Mouse (Mus musculus): ENCODE measurements around the gene Spsb4. TPM values are rescaled to one million over a fixed set of nuclear protein-coding genes. Genes with fewer than 3 reads are reported as not detected.

The Spsb4 gene
- polyA plus RNA-seq, 1 experiment: 0.05 TPM

- TF ChIP-seq POLR2A (IDR thresholded peaks at IDR 0.05; ENCODE audit: low read depth, low read length) (no peak), CTCF (IDR thresholded peaks at IDR 0.05; ENCODE audit: extremely low read depth, insufficient read depth, insufficient read length, insufficient replicate concordance) (no peak)
- H3K36me3 ChIP-seq (ENCODE audit: control insufficient read depth, insufficient read depth, low read length): no peaks in the 10 kb centered on the region
- H3K4me3 ChIP-seq (ENCODE audit: extremely low read depth, insufficient read depth, insufficient read length): peak overlapping the region; percentile 41; the same call in 1 of the 2 replicates
- H3K27me3 ChIP-seq (ENCODE audit: control insufficient read depth, insufficient read depth, low read length): peaks cover 19% of the 10 kb centered on the region
- DNase-seq (ENCODE audit: low read depth in 1 of 2, low spot score in 2 of 2): no peak
- peaks cover 4% of the 10 kb centered on the region for H3K4me1 ChIP-seq (ENCODE audit: control insufficient read depth, insufficient read depth, insufficient read length)
- WGBS: under 1% methylated on average over 62 of the region's 62 CpGs
- no peak overlapping the region for H3K27ac ChIP-seq (ENCODE audit: insufficient read depth, low read length)
Measured at GRCm38 (mm10) chr9:97017811-97018641, 617 bp downstream of the Spsb4 start.

- Histone ChIP-seq H3K27me3 (ENCODE audit: control insufficient read depth, insufficient read depth, low read length) (peaks cover 19% of the 10 kb centered on the region), H3K27ac (ENCODE audit: insufficient read depth, low read length) (no peak overlapping the region), H3K36me3 (ENCODE audit: control insufficient read depth, insufficient read depth, low read length) (no peaks in the 10 kb centered on the region), H3K4me1 (ENCODE audit: control insufficient read depth, insufficient read depth, insufficient read length) (peaks cover 4% of the 10 kb centered on the region), H3K4me3 (ENCODE audit: extremely low read depth, insufficient read depth, insufficient read length) (no peak overlapping the region)
- DNase-seq (ENCODE audit: low read depth in 1 of 2, low spot score in 2 of 2): no peak
- WGBS: 7% methylated on average over 34 of the region's 34 CpGs
- TF ChIP-seq POLR2A (IDR thresholded peaks at IDR 0.05; ENCODE audit: low read depth, low read length) (no peak), CTCF (IDR thresholded peaks at IDR 0.05; ENCODE audit: extremely low read depth, insufficient read depth, insufficient read length, insufficient replicate concordance) (no peak)
Measured at GRCm38 (mm10) chr9:97017121-97017810, 1.4 kb downstream of the Spsb4 start.

GRCm38 (mm10) chr9:97015751-97016150 is 2.9 kb downstream of the Spsb4 start:
- Histone ChIP-seq H3K4me1 (ENCODE audit: control insufficient read depth, insufficient read depth, insufficient read length) (peaks cover 4% of the 10 kb centered on the region), H3K36me3 (ENCODE audit: control insufficient read depth, insufficient read depth, low read length) (no peaks in the 10 kb centered on the region), H3K27me3 (ENCODE audit: control insufficient read depth, insufficient read depth, low read length) (peaks cover 19% of the 10 kb centered on the region), H3K4me3 (ENCODE audit: extremely low read depth, insufficient read depth, insufficient read length) (no peak overlapping the region), H3K27ac (ENCODE audit: insufficient read depth, low read length) (no peak overlapping the region)
- no peak for TF ChIP-seq CTCF (IDR thresholded peaks at IDR 0.05; ENCODE audit: extremely low read depth, insufficient read depth, insufficient read length, insufficient replicate concordance)
- no peak for TF ChIP-seq POLR2A (IDR thresholded peaks at IDR 0.05; ENCODE audit: low read depth, low read length)
- no peak for DNase-seq (ENCODE audit: low read depth in 1 of 2, low spot score in 2 of 2)
- WGBS: 86% methylated on average over 6 of the region's 6 CpGs

- WGBS: 80% methylated on average over 9 of the region's 9 CpGs
- Histone ChIP-seq H3K27ac (ENCODE audit: insufficient read depth, low read length) (no peak overlapping the region), H3K36me3 (ENCODE audit: control insufficient read depth, insufficient read depth, low read length) (no peaks in the 10 kb centered on the region), H3K4me1 (ENCODE audit: control insufficient read depth, insufficient read depth, insufficient read length) (peaks cover 4% of the 10 kb centered on the region), H3K4me3 (ENCODE audit: extremely low read depth, insufficient read depth, insufficient read length) (no peak overlapping the region), H3K27me3 (ENCODE audit: control insufficient read depth, insufficient read depth, low read length) (peaks cover 16% of the 10 kb centered on the region)
- DNase-seq (ENCODE audit: low read depth in 1 of 2, low spot score in 2 of 2): no peak
- TF ChIP-seq POLR2A (IDR thresholded peaks at IDR 0.05; ENCODE audit: low read depth, low read length): no peak
- no peak for TF ChIP-seq CTCF (IDR thresholded peaks at IDR 0.05; ENCODE audit: extremely low read depth, insufficient read depth, insufficient read length, insufficient replicate concordance)
Measured at GRCm38 (mm10) chr9:97013698-97014097, 4.9 kb downstream of the Spsb4 start.

- WGBS: 80% methylated on average over 6 of the region's 6 CpGs
- no peak overlapping the region for H3K27ac ChIP-seq (ENCODE audit: insufficient read depth, low read length)
- H3K4me3 ChIP-seq (ENCODE audit: extremely low read depth, insufficient read depth, insufficient read length): no peak overlapping the region
- H3K36me3 ChIP-seq (ENCODE audit: control insufficient read depth, insufficient read depth, low read length): no peaks in the 10 kb centered on the region
- no peaks in the 10 kb centered on the region; the same call in none of the 2 replicates for H3K4me1 ChIP-seq (ENCODE audit: control insufficient read depth, insufficient read depth, insufficient read length)
- TF ChIP-seq CTCF (IDR thresholded peaks at IDR 0.05; ENCODE audit: extremely low read depth, insufficient read depth, insufficient read length, insufficient replicate concordance) (no peak), POLR2A (IDR thresholded peaks at IDR 0.05; ENCODE audit: low read depth, low read length) (no peak)
- H3K27me3 ChIP-seq (ENCODE audit: control insufficient read depth, insufficient read depth, low read length): peaks cover 11% of the 10 kb centered on the region
- DNase-seq (ENCODE audit: low read depth in 1 of 2, low spot score in 2 of 2): no peak
Measured at GRCm38 (mm10) chr9:97013153-97013552, 5.5 kb downstream of the Spsb4 start.

- Histone ChIP-seq H3K36me3 (ENCODE audit: control insufficient read depth, insufficient read depth, low read length) (no peaks in the 10 kb centered on the region), H3K27ac (ENCODE audit: insufficient read depth, low read length) (no peak overlapping the region), H3K27me3 (ENCODE audit: control insufficient read depth, insufficient read depth, low read length) (no peaks in the 10 kb centered on the region), H3K4me1 (ENCODE audit: control insufficient read depth, insufficient read depth, insufficient read length) (no peaks in the 10 kb centered on the region), H3K4me3 (ENCODE audit: extremely low read depth, insufficient read depth, insufficient read length) (no peak overlapping the region)
- no peak for TF ChIP-seq CTCF (IDR thresholded peaks at IDR 0.05; ENCODE audit: extremely low read depth, insufficient read depth, insufficient read length, insufficient replicate concordance)
- TF ChIP-seq POLR2A (IDR thresholded peaks at IDR 0.05; ENCODE audit: low read depth, low read length): no peak
- DNase-seq (ENCODE audit: low read depth in 1 of 2, low spot score in 2 of 2): no peak
- WGBS: 87% methylated on average over 15 of the region's 15 CpGs
Measured at GRCm38 (mm10) chr9:97011454-97012195, 7.0 kb downstream of the Spsb4 start.

All from spleen, adult 2 months (tissue).